Mouse (Mus musculus): ENCODE measurements around the gene Ykt6. TPM values are rescaled to one million over a fixed set of nuclear protein-coding genes. Genes with fewer than 3 reads are reported as not detected.

The Ykt6 gene
- polyA plus RNA-seq, 1 experiment from 2014 or later, result 93.7 TPM

DNA sequence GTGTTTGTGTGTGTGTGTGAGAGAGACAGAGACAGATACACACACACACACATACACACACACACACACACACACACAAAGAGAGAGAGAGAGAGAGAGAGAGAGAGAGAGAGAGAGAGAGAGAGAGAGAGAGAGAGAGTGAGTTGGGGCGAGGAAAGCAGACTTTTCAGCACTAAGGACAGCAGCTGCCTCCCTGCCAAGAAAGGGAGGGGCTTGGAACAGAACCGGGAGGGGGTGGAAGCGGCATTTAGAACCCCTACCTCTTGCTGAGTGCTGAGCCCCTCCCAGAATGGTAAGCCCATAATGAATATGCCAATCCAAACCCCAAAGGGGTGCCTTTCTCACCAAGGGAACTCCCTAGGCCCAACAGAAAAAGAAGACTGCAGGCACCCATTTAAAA lies 60.9 kb downstream of the Ykt6 start:
- Histone ChIP-seq H3K4me1 (replicated peaks) (peaks cover 20% of the 10 kb centered on the region), H3K9me3 (no peaks in the 10 kb centered on the region), H3K36me3 (no peaks in the 10 kb centered on the region), H3K9ac (no peak overlapping the region), H3K4me3 (no peak overlapping the region), H3K4me2 (no peak overlapping the region), H3K27me3 (no peaks in the 10 kb centered on the region), H3K27ac (replicated peaks) (no peak overlapping the region)
- WGBS, result 4% methylated on average over 3 of the region's 3 CpGs
- no peak for ATAC-seq (ENCODE audit: low FRiP score, low read depth)

DNA sequence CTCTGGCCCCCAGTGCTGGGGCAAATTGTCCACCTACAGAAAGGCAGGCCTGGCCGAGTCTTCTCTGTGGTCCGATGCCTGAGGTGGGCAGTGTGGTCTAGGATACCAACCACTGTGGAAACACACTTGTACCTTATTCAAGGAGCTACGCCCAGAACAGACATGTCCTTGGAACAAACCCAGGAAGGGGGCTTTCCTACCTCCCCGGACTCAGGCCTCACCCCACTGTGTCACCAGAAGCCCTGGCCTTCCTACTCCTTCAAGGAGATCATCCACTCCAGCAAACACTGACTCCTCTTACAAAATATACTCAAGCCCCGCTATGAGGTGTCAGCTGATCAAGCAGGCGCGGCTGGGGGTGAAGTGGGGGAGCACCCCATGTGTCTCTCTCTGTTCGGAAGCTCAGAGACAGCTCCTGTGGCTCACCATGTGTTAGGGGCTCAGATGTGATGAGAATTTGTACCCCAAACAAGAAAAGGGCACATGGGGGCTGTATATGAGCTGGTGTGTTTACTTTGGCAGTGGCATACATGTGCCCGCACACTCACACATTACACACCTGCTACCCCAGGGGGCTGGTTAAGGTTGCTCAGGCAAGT lies 61.4 kb downstream of the Ykt6 start:
- no peaks in the 10 kb centered on the region for H3K9me3 ChIP-seq
- H3K4me1 ChIP-seq (replicated peaks), result peaks cover 20% of the 10 kb centered on the region
- no peak overlapping the region for H3K9ac ChIP-seq
- H3K27me3 ChIP-seq, result no peaks in the 10 kb centered on the region
- no peak overlapping the region for H3K4me2 ChIP-seq
- ATAC-seq (ENCODE audit: low FRiP score, low read depth), result no peak
- H3K27ac ChIP-seq (replicated peaks), result no peak overlapping the region
- no peaks in the 10 kb centered on the region for H3K36me3 ChIP-seq
- no peak overlapping the region for H3K4me3 ChIP-seq
- 69% methylated on average over 9 of the region's 9 CpGs for WGBS

Other genes starting within 250 kb of the Ykt6 start
- 192 and 196 TPM in 2 replicates for gene Mrps24, start 240.0 kb upstream of the Ykt6 start, polyA plus RNA-seq (2015; fragmentation: Nextera tagmentation; extraction: Ambion mirVana)
- gene Urgcp, start 193.3 kb upstream of the Ykt6 start, polyA plus RNA-seq (2015; fragmentation: Nextera tagmentation; extraction: Ambion mirVana), result 33.5 TPM in 2 replicates
- gene Dbnl, start 167.2 kb upstream of the Ykt6 start, polyA plus RNA-seq (2015; fragmentation: Nextera tagmentation; extraction: Ambion mirVana), result 134 and 139 TPM in 2 replicates
- gene Pgam2, start 152.0 kb upstream of the Ykt6 start, polyA plus RNA-seq (2015; fragmentation: Nextera tagmentation; extraction: Ambion mirVana), result 2.7 and 3.3 TPM in 2 replicates
- gene Polm, start 117.7 kb upstream of the Ykt6 start, polyA plus RNA-seq (2015; fragmentation: Nextera tagmentation; extraction: Ambion mirVana), result 7.3 TPM in 2 replicates
- 27.1 and 27.4 TPM in 2 replicates for gene Aebp1, start 93.7 kb upstream of the Ykt6 start, polyA plus RNA-seq (2015; fragmentation: Nextera tagmentation; extraction: Ambion mirVana)
- gene Pold2, start 77.4 kb upstream of the Ykt6 start, polyA plus RNA-seq (2015; fragmentation: Nextera tagmentation; extraction: Ambion mirVana), result 63.9 and 67.3 TPM in 2 replicates
- 0.36 and 0.69 TPM in 2 replicates for gene Myl7, start 56.9 kb upstream of the Ykt6 start, polyA plus RNA-seq (2015; fragmentation: Nextera tagmentation; extraction: Ambion mirVana)
- 5.7 and 5.8 TPM in 2 replicates for gene Gck, start 5.6 kb upstream of the Ykt6 start, polyA plus RNA-seq (2015; fragmentation: Nextera tagmentation; extraction: Ambion mirVana)
- 125 and 145 TPM in 2 replicates for gene Camk2b, start 110.7 kb downstream of the Ykt6 start, polyA plus RNA-seq (2015; fragmentation: Nextera tagmentation; extraction: Ambion mirVana)
- gene A730071L15Rik, start 244.3 kb downstream of the Ykt6 start, polyA plus RNA-seq (2015; fragmentation: Nextera tagmentation; extraction: Ambion mirVana), result 0.31 and 0.86 TPM in 2 replicates
- gene Nudcd3, start 244.7 kb downstream of the Ykt6 start, polyA plus RNA-seq (2015; fragmentation: Nextera tagmentation; extraction: Ambion mirVana), result 64.5 and 65.2 TPM in 2 replicates

All from hindbrain, embryonic 15.5 days (tissue).